Mouse (Mus musculus): ENCODE results near the gene Eif2s3y. TPM values are rescaled to one million over a fixed set of nuclear protein-coding genes. Genes with fewer than 3 reads are reported as not detected.

Gene Eif2s3y
- polyA plus RNA-seq (2012; rRNA removed) (5.2 and 48.5 TPM in 2 replicates), polyA plus RNA-seq (2014; fragmentation: Nextera tagmentation; extraction: Ambion mirVana) (49.2 TPM in 1 of 2 replicates, not detected in the other)

DNA sequence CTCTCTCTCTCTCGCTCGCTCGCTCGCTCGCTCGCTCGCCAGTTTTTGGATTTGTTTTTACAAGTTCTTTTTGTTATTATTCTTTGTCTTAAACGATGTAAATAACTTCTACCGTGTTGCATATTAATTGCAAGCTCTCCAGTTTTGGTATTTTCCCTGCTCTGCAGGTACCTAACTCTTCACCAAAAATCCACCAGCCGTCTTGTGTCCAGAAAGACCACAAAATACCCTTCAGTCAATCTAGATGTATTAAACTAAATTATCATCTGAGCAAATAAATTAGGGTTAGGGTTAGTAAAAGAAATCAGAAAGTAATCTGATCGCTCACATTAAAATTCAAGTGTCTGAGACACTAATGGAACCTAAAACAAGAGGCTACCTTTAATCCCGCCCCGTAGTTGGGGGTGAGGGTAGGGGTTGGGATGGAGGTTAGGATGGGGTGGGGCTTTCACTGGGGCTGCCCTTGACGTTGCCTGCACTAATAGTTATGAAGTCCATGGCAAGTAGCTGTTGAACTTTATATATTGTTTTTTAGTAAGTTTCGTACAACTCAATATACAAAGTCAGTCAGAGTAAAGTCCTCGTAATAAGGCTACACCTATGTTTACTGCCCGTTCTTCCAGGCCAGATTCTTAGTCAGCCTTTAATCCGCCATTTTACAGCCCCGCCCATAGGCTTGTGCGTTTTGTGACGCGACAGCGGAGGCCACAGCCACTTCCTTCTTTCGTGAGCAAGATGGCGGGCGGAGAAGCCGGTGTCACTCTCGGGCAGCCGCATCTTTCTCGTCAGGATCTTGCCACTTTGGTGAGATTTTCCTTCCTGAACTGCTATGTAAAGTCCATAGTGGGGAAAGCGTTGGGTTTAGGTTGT lies at the start of gene Eif2s3y:
Eif2s3y (plus strand) TSS at position 662 of the 870 bp plus-strand sequence.
- no peak for TF ChIP-seq POLR2A (IDR thresholded peaks at IDR 0.05; ENCODE audit: borderline replicate concordance, extremely low read depth, insufficient read depth, insufficient read length)
- 23% methylated on average over 28 of the region's 31 CpGs for WGBS
- Histone ChIP-seq H3K4me1 (ENCODE audit: control insufficient read depth, insufficient read depth, low read length) (no peaks in the 10 kb centered on the region), H3K4me3 (replicated peaks; ENCODE audit: low read length) (peak within 1 kb of the TSS; percentile 34), H3K9ac (ENCODE audit: low read depth, low read length, severe bottlenecking) (peak within 1 kb of the TSS; percentile 31; the same call in 1 of the 2 replicates), H3K4me2 (replicated peaks; ENCODE audit: low read depth, low read length, severe bottlenecking) (peak within 1 kb of the TSS; percentile 35; the same call in 1 of the 2 replicates), H3K36me3 (ENCODE audit: control insufficient read depth, insufficient read depth, low read length) (no peaks in the 10 kb centered on the region), H3K27ac (replicated peaks; ENCODE audit: low read depth, low read length) (no peak within 1 kb of the TSS), H3K9me3 (ENCODE audit: control insufficient read depth, low read length) (no peaks in the 10 kb centered on the region), H3K27me3 (ENCODE audit: control insufficient read depth, insufficient read depth, low read length) (no peaks in the 10 kb centered on the region)
- DNase-seq (ENCODE audit: low spot score) = peak; percentile 64
- peak; percentile 95 for ATAC-seq (ENCODE audit: low FRiP score, low read depth)

Small RNA genes within 50 kb of the gene (microRNA-seq; reads per million reads assigned to microRNA genes)
- gene Gm47281 = not detected

Other genes starting within 250 kb of the Eif2s3y start
- not detected in 2 replicates for gene Zfy1, start 213.1 kb upstream of the Eif2s3y start, polyA plus RNA-seq (2012; rRNA removed)
- not detected in 2 replicates for gene Zfy1, start 213.1 kb upstream of the Eif2s3y start, polyA plus RNA-seq (2014; fragmentation: Nextera tagmentation; extraction: Ambion mirVana)
- not detected in 2 replicates for gene Uba1y, start 191.9 kb upstream of the Eif2s3y start, polyA plus RNA-seq (2012; rRNA removed)
- not detected in 2 replicates for gene Uba1y, start 191.9 kb upstream of the Eif2s3y start, polyA plus RNA-seq (2014; fragmentation: Nextera tagmentation; extraction: Ambion mirVana)
- 3.0 and 18.8 TPM in 2 replicates for gene Kdm5d, start 112.8 kb upstream of the Eif2s3y start, polyA plus RNA-seq (2012; rRNA removed)
- gene Kdm5d, start 112.8 kb upstream of the Eif2s3y start, polyA plus RNA-seq (2014; fragmentation: Nextera tagmentation; extraction: Ambion mirVana) = 19.7 TPM in 1 of 2 replicates, not detected in the other
- gene Uty, start 235.2 kb downstream of the Eif2s3y start, polyA plus RNA-seq (2012; rRNA removed) = 1.7 and 11.5 TPM in 2 replicates
- gene Uty, start 235.2 kb downstream of the Eif2s3y start, polyA plus RNA-seq (2014; fragmentation: Nextera tagmentation; extraction: Ambion mirVana) = 18.5 TPM in 1 of 2 replicates, not detected in the other